Mouse (Mus musculus) stomach, postnatal 0 days (tissue): ENCODE results near the gene 2010005H15Rik.
"Not testable (repeated sequence)": the region's sequence is repeated elsewhere in the genome, so short reads cannot be mapped to it uniquely, and the experiment has no call there.

Experiments used
- CTCF ChIP-seq: IDR thresholded peaks from 2 replicates; pipeline ENCODE4 v1.5.1; 2016; ENCODE audit warnings: antibody characterized with exemption, low read depth, mild to moderate bottlenecking, moderate library complexity
- EP300 ChIP-seq: optimal IDR thresholded peaks from 2 replicates; pipeline ENCODE3; 2016; ENCODE audit warnings: antibody characterized with exemption

DNA sequence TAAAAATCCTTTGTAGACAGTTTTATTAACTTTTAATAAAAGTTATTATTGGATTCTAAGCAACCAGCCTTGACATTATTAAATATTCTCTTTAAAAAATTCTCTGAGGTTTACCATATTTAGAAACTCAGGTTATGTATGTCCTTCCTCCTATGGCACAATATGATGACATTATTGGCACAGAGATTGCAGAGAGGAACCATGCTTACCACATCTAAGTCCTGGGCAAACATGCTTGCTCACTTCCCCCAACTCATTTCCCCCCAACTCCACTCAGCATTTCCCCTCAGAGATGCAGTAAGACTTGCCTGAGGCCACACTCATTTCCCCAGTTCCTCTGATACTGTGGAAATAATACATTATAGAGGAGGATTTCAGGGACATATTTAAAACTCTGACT, 39.3 kb downstream of the 2010005H15Rik start:
- TF ChIP-seq CTCF, EP300: not testable (repeated sequence)
